Mouse (Mus musculus): ENCODE measurements around the gene Prpsap1. TPM values are rescaled to one million over a fixed set of nuclear protein-coding genes. Genes with fewer than 3 reads are reported as not detected.
"Not testable (repeated sequence)": the region's sequence is repeated elsewhere in the genome, so short reads cannot be mapped to it uniquely, and the experiment has no call there.

The Prpsap1 gene
- total RNA-seq, 2 experiments from 2014 or later: 14.2 to 15.1 TPM

- no peak overlapping the region for H3K27ac ChIP-seq
- peak; percentile 9 for DNase-seq
- TF ChIP-seq CTCF (IDR thresholded peaks at IDR 0.05): no peak
- H3K4me3 ChIP-seq: no peak overlapping the region
- intact Hi-C loops (cut with DNase I): no loop called here
Measured at GRCm38 (mm10) chr11:116428872-116429859, 64.8 kb downstream of the Prpsap1 start.

DNA sequence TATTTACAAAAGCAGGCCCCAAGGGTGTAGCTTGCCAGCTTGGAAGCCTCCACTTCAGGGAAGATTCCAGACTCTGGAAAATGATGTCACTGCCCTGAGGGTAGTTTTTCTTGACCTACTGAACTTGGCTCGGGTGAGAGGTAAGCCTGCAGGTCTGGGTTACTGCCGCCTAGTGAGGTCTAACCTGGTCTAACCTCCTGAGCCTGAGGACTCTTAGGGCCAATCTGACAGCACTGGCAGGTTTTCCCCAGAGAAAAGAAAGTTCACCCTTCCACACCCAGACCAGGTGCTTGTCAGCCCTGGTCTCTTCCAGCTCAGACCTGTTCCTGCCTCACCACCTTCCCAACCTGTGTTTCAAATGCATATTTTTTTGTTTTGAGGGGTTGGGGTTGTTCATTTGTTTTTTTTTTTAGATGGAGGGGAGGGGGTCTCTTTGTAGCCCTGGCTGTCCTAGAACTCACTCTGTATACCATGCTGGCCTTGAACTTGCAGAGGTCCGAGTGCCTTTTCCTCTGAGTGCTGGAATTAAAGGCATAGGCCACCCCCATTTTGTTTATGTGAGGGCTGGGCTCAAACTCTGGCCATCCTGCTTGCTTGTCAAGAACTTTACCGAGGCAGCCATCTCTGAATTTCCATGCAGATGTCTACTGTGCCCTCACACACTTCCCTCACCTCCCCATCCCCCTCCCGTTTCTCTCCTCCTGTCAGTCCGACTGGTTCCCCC, 67.0 kb downstream of the Prpsap1 start:
- no peak for DNase-seq
- intact Hi-C loops (cut with DNase I): no loop called here
- no peak for TF ChIP-seq CTCF (IDR thresholded peaks at IDR 0.05)
- H3K27ac ChIP-seq: no peak overlapping the region
- no peak overlapping the region for H3K4me3 ChIP-seq

DNA sequence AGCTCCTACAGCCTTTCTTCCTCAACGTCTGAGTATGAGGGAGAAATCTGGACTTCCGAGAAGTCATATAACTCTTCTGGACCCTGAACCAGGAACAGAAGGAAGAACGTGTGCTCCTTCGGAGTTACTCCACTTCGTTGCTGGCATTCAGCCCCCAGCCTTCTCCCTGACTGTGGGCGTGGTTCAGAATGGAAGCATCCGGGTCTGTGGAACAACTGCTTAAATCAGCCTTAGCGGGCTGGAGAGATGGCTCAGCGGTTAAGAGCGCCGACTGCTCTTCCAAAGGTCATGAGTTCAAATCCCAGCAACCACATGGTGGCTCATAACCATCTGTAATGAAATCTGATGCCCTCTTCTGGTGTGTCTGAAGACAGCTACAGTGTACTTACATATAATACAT, 67.7 kb downstream of the Prpsap1 start:
- H3K4me3 ChIP-seq; H3K27ac ChIP-seq; DNase-seq; intact Hi-C loops (cut with DNase I): not testable (repeated sequence)

DNA sequence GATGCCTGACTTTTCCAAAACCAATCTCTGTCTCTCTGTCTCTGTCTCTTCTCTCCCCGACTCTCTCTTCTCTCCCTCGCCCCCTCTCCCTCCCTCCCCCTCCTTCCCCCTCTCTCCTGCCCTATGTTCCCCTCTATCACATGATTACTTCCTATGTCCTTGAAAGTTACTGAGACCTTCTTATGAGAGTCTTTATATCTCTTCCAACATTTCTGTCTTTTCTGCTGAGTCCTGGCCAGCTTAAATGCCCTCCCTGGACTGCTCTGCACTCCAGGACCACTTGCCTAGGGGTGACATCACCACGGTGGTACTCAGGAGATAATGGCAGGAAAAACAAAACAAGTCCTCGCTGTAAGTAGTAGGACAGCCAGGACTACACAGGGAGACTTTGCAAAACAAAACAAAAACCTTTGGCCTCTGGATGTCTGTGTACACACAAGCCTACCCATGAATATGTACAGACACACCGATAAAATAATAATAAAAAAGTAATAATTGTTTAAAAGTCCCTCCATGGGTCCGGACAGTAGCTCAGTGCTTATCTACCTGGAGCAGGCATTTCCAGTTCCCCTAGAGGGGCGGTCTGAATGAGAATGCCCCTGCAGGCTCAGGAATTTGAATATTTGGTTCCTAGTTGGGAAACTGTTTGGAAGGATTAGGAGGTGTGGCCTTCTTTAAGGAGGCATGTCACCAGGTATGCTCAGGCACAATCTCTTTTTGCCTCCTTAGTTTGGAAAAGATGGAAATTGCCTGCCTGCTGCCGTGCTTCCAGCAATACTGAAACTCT, 69.2 kb downstream of the Prpsap1 start:
- no peak overlapping the region for H3K27ac ChIP-seq
- DNase-seq: no peak
- no peak overlapping the region for H3K4me3 ChIP-seq
- no peak for TF ChIP-seq CTCF (IDR thresholded peaks at IDR 0.05)
- intact Hi-C loops (cut with DNase I): no loop called here

DNA sequence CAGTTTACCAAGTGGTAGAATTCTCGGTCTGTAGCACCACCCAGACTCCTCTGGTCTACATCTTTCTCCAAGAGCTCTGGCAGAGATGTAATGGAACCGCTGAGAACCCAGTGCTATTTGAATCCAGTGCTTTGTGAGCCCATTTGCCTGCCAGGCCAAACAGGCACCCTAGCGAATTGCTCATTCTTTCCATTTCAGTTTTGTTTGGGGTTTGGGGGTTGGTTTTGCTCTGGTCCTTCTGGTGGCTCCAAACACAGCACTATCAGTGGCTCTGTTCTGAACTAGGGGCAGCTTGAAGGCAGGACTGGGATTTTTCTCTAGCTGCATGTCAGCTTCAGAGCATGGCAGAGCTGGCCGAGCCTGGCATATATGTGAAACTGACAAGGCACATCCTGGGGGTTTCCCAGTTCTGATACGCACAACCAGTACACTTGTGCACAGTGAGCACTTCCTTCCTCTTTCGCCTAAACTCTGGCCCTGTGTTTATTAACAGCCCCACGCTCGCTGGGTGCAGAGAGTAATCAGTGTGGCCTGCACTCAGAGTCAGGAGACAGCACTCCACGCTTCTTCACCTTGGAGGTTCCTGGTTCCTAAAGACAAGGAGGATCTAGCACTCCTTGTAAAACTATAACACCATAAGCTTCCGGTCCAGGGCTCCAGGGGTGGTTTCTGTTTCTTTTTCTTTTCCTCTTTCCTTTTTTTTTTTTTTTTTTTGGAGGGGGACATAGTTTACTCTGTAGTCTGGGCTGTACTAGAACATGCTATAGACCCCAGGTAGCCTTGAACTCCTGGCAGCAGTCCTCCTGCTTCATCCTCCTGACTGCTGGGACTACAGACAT, 70.0 kb downstream of the Prpsap1 start:
- Histone ChIP-seq H3K4me3 (no peak overlapping the region), H3K27ac (peak overlapping the region; percentile 54; the same call in 1 of the 2 replicates)
- TF ChIP-seq CTCF (IDR thresholded peaks at IDR 0.05): no peak
- intact Hi-C loops (cut with DNase I): no loop called here
- DNase-seq: peak; percentile 30

- no peak for TF ChIP-seq CTCF (IDR thresholded peaks at IDR 0.05)
- H3K27ac ChIP-seq: no peak overlapping the region
- no peak overlapping the region for H3K4me3 ChIP-seq
- DNase-seq: no peak
- intact Hi-C loops (cut with DNase I): no loop called here
Measured at GRCm38 (mm10) chr11:116423214-116423613, 70.8 kb downstream of the Prpsap1 start.

DNA sequence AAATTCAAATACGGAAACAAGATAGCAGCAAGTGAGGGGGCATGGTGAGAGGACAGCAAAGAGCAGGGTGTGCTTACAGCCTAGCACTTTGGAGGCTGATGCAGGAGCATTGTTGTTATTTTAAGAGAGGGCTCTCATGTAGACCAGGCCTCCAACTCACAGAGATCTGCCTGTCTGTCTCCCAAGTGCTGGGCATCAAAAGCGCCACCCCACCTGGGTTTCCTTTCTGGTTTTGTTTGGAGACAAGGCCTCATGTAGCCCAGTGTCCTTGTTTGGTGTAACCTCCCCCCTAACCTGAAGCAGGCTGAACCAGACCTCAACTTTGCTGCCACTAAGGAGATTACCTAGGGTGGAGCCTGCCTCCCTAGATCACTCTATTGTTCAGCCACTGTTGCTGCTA, 71.4 kb downstream of the Prpsap1 start:
- no peak for DNase-seq
- TF ChIP-seq CTCF (IDR thresholded peaks at IDR 0.05): no peak
- Histone ChIP-seq H3K4me3 (no peak overlapping the region), H3K27ac (no peak overlapping the region)
- intact Hi-C loops (cut with DNase I): no loop called here

DNA sequence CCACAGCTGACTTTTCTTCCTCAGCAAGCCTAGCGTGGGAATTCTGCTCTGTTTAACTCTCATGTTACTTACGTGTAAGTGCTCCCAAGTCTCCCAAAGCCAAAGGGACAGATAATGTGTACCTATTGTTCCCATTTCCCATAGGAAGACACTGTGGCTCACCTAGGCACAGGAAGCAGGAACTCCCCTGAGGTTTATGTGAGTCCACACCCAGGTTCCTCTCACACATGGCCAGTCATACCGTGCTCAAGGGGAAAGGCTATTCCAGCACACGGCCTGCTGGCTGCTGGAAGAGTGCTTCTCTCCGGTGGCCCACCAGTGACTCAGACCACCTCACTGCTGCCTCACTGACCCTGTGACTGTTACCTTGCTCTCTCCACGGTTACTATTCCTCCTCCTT, 72.9 kb downstream of the Prpsap1 start:
- no peak overlapping the region for H3K27ac ChIP-seq
- no peak for TF ChIP-seq CTCF (IDR thresholded peaks at IDR 0.05)
- H3K4me3 ChIP-seq: no peak overlapping the region
- no peak for DNase-seq
- intact Hi-C loops (cut with DNase I): no loop called here

Other genes starting within 250 kb of the Prpsap1 start
- 10 to 100 TPM; 87.7 to 89.2 TPM for gene Srp68, start 220.0 kb downstream of the Prpsap1 start, total RNA-seq (2021)
- under 1 TPM in 1 of 2 experiments, not detected in 1; 0.33 TPM for gene Galr2, start 213.3 kb downstream of the Prpsap1 start, total RNA-seq (2021)
- 100 to 1,000 TPM in 1 of 2 experiments, 10 to 100 TPM in 1; 74.1 to 106 TPM for gene Exoc7, start 187.0 kb downstream of the Prpsap1 start, total RNA-seq (2021)
- gene Foxj1, start 158.8 kb downstream of the Prpsap1 start, total RNA-seq (2021): under 1 TPM in 1 of 2 experiments, not detected in 1; 0.14 TPM
- 10 to 100 TPM; 24.3 to 32.0 TPM for gene Rnf157, start 81.2 kb downstream of the Prpsap1 start, total RNA-seq (2021)
- gene Ubald2, start 60.1 kb downstream of the Prpsap1 start, total RNA-seq (2021): 10 to 100 TPM; 38.7 to 50.9 TPM
- gene Qrich2, start 28.0 kb downstream of the Prpsap1 start, total RNA-seq (2021): under 1 TPM in 1 of 2 experiments, not detected in 1; 0.06 TPM
- gene Sphk1, start 36.7 kb upstream of the Prpsap1 start, total RNA-seq (2021): 1 to 10 TPM in 1 of 2 experiments, under 1 TPM in 1; 0.36 to 1.7 TPM
- 10 to 100 TPM; 19.4 to 22.9 TPM for gene Ube2o, start 87.2 kb upstream of the Prpsap1 start, total RNA-seq (2021)
- gene Aanat, start 92.2 kb upstream of the Prpsap1 start, total RNA-seq (2021): not detected
- gene Rhbdf2, start 132.8 kb upstream of the Prpsap1 start, total RNA-seq (2021): 10 to 100 TPM; 11.6 to 14.4 TPM
- gene Prcd, start 159.3 kb upstream of the Prpsap1 start, total RNA-seq (2021): 1 to 10 TPM in 1 of 2 experiments, not detected in 1; 1.0 TPM
- 10 to 100 TPM in 1 of 2 experiments, 1 to 10 TPM in 1; 9.6 to 14.7 TPM for gene Cygb, start 160.1 kb upstream of the Prpsap1 start, total RNA-seq (2021)

Data from gastrocnemius, adult 2 months (tissue).